Mouse (Mus musculus): Measurements from ENCODE around the gene Fhod1. TPM values are rescaled to one million over a fixed set of nuclear protein-coding genes. Genes with fewer than 3 reads are reported as not detected.

Fhod1 gene
- total and polyA plus RNA-seq, 2 experiments: 1.7 to 7.8 TPM

DNA sequence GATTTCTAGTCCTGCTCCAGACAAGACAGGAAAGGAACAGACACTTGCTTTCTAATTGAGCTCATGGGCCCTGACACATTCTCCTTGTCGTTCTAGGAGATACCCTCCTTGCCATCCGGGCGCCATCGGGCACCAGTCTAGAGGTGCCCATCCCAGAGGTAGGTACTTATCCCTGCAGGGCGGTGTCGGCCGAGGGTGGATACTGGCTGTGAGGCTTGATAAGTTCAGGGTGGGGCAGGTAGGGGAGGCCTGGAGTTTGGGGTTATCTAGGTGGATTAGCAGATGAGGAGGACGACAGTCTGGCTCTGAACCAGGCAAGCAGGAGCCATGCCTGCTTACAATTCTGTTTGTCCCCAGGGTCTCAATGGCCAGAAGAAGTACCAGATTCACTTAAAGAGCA lies 47.8 kb downstream of the Fhod1 start:
- 93% methylated on average over 8 of the region's 8 CpGs for WGBS
- H3K36me3 ChIP-seq (ENCODE audit: control insufficient read depth, insufficient read depth, low read length): peaks cover 19% of the 10 kb centered on the region
- H3K27me3 ChIP-seq (ENCODE audit: control insufficient read depth, insufficient read depth, low read length): no peaks in the 10 kb centered on the region
- H3K9ac ChIP-seq (ENCODE audit: low read depth, low read length): no peak overlapping the region
- H3K4me1 ChIP-seq (ENCODE audit: control insufficient read depth, insufficient read depth, low read length): peaks cover 10% of the 10 kb centered on the region
- no peak for TF ChIP-seq CTCF (IDR thresholded peaks at IDR 0.05; ENCODE audit: low read depth, low read length)
- TF ChIP-seq POLR2A (IDR thresholded peaks at IDR 0.05; ENCODE audit: extremely low read depth, insufficient read depth, low read length): no peak
- no peak overlapping the region for H3K27ac ChIP-seq (replicated peaks; ENCODE audit: insufficient read depth, low read depth, low read length)
- no peak overlapping the region for H3K4me3 ChIP-seq (ENCODE audit: insufficient read depth, low read depth, low read length)
- peaks cover 11% of the 10 kb centered on the region for H3K79me2 ChIP-seq (ENCODE audit: control insufficient read depth, insufficient read depth, low read length)
- DNase-seq (ENCODE audit: extremely low read depth, low read depth, low spot score): no peak

DNA sequence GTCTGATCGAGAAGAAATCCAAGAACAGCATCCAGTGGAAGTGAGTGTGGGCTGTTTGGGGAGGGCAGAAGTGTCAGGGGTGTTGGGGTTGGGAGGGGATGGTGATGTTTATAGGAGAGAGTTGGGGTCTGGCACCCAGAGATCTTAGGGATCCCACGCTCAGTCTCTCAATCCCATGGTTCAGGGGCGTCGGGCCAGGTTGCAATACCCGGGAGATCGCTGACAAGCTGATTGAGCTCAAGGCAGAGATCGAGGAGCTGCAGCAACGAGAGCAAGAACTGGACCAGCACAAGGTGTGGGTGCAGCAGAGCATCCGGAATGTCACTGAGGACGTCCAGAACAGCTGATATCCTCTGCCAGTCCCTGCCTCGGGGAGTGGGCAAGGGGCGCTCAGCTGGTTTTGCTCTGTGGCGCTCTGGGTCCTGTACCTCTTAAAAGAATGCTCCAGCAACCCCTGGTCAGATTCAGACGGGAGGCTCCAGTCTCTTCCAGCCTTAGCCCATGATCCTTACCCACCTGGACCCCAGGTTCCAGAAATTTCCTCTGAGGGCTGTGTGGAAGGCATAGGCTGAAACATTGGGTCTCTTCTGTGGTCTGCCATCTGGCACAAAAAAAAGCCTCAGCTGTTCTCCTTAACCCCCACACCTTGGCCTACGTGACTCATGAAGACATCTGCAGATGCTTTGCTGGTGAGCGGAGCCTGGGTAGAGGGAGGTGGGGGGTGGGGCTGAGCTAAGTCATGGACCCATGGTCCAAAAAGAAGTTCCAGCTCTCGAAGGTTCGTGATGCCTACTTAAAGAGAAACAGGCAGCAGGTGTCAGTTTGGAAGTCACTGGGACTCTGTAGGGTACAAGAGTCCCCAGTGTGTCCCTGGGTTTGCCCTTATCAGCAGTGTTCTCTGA lies 49.2 kb downstream of the Fhod1 start:
- peak overlapping the region; percentile 95 for H3K4me3 ChIP-seq (ENCODE audit: insufficient read depth, low read depth, low read length)
- peaks cover 11% of the 10 kb centered on the region for H3K79me2 ChIP-seq (ENCODE audit: control insufficient read depth, insufficient read depth, low read length)
- H3K27me3 ChIP-seq (ENCODE audit: control insufficient read depth, insufficient read depth, low read length): no peaks in the 10 kb centered on the region
- H3K9ac ChIP-seq (ENCODE audit: low read depth, low read length): peak overlapping the region; percentile 91
- no peak overlapping the region for H3K27ac ChIP-seq (replicated peaks; ENCODE audit: insufficient read depth, low read depth, low read length)
- peaks cover 10% of the 10 kb centered on the region for H3K4me1 ChIP-seq (ENCODE audit: control insufficient read depth, insufficient read depth, low read length)
- H3K36me3 ChIP-seq (ENCODE audit: control insufficient read depth, insufficient read depth, low read length): peaks cover 14% of the 10 kb centered on the region
- WGBS: 40% methylated on average over 18 of the region's 18 CpGs
- no peak for DNase-seq (ENCODE audit: extremely low read depth, low read depth, low spot score)
- TF ChIP-seq CTCF (IDR thresholded peaks at IDR 0.05; ENCODE audit: low read depth, low read length) (no peak), POLR2A (IDR thresholded peaks at IDR 0.05; ENCODE audit: extremely low read depth, insufficient read depth, low read length) (no peak)

DNA sequence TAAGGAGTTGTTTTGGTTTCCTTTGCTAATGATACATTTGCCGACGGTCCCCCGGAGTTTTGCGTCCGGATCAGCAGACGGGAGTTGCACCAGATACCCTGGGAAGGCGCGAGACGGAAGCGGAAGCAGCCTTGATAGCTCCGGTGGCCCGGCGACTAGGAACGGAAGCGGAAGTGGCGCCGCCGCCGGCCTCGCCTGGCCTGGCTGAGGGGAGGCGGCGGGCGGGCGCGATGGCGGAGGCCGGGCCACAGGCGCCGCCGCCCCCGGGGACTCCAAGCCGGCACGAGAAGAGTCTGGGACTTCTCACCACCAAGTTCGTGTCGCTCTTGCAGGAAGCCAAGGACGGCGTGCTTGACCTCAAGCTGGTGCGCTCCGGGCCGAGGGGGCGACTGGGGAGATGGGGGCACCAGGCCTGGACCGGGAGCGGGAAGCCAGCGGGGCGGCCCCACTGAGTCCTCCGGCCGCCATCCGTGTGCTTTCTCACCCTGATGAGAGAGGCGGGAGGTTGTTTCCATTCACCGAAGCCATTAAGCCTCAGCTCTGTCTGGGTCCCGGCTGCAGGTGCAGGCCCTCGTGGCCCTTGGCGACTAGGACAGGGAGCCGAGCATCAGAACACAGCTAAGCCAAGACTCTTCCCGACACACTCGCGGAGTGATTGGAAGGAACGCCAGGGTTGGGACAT lies 50.1 kb downstream of the Fhod1 start, which contains the start of gene E2f4:
Gene E2f4 (plus strand): TSS at position 153 of the 682 bp plus-strand sequence.
- Histone ChIP-seq H3K9ac (ENCODE audit: low read depth, low read length) (peak within 1 kb of the TSS; percentile 91), H3K27me3 (ENCODE audit: control insufficient read depth, insufficient read depth, low read length) (no peaks in the 10 kb centered on the region), H3K79me2 (ENCODE audit: control insufficient read depth, insufficient read depth, low read length) (peaks cover 11% of the 10 kb centered on the region), H3K4me3 (ENCODE audit: insufficient read depth, low read depth, low read length) (peak within 1 kb of the TSS; percentile 95), H3K4me1 (ENCODE audit: control insufficient read depth, insufficient read depth, low read length) (peaks cover 10% of the 10 kb centered on the region), H3K27ac (replicated peaks; ENCODE audit: insufficient read depth, low read depth, low read length) (peak within 1 kb of the TSS; percentile 44), H3K36me3 (ENCODE audit: control insufficient read depth, insufficient read depth, low read length) (peaks cover 10% of the 10 kb centered on the region)
- WGBS: under 1% methylated on average over 58 of the region's 58 CpGs
- TF ChIP-seq CTCF (IDR thresholded peaks at IDR 0.05; ENCODE audit: low read depth, low read length): no peak
- 0 out of 2 replicates have a peak, but pooled peaks have one; percentile 52 for TF ChIP-seq POLR2A (IDR thresholded peaks at IDR 0.05; ENCODE audit: extremely low read depth, insufficient read depth, low read length)
- DNase-seq (ENCODE audit: extremely low read depth, low read depth, low spot score): peak; percentile 84

DNA sequence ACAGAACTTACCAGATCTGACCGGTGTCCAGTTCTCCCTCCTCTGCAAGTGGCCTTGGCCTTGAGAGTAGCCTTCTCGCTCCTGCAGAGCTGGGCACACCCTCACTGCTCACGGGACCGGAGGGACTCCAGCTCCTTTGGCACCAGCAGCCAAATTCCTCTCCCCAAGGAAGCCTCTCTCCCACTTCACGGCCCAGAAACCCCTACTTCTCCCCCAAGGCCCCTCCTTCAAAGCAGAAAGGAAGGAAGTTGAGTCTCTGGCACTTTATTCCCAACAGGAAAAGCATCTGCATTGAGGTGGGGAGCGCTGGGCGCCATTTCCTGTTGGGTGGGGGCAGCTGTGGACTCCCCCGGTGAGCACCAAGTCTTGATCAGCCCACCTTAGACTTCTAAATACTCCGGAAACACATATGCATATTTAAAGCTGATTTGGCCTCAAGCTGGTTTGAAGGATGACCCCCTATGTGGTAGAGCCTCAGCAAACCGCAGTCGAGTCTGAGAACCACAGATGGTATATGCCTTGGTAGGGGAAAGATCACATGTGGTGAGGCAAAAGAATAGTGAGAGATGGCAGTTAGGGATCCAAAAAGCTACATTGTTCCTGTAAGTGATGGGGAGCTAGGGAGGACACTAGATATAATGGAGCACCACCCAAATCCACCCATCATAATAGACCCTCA lies 51.7 kb downstream of the Fhod1 start, which contains the start of gene Exoc3l:
Gene Exoc3l (minus strand): TSS at position 207 of the 679 bp plus-strand sequence.
- Histone ChIP-seq H3K79me2 (ENCODE audit: control insufficient read depth, insufficient read depth, low read length) (peaks cover 11% of the 10 kb centered on the region), H3K9ac (ENCODE audit: low read depth, low read length) (peak within 1 kb of the TSS; percentile 69), H3K4me3 (ENCODE audit: insufficient read depth, low read depth, low read length) (peak within 1 kb of the TSS; percentile 42), H3K27ac (replicated peaks; ENCODE audit: insufficient read depth, low read depth, low read length) (peak within 1 kb of the TSS; percentile 66), H3K36me3 (ENCODE audit: control insufficient read depth, insufficient read depth, low read length) (peaks cover 5% of the 10 kb centered on the region; the same call in 1 of the 2 replicates), H3K4me1 (ENCODE audit: control insufficient read depth, insufficient read depth, low read length) (peaks cover 10% of the 10 kb centered on the region), H3K27me3 (ENCODE audit: control insufficient read depth, insufficient read depth, low read length) (no peaks in the 10 kb centered on the region)
- WGBS: 69% methylated on average over 11 of the region's 11 CpGs
- TF ChIP-seq POLR2A (IDR thresholded peaks at IDR 0.05; ENCODE audit: extremely low read depth, insufficient read depth, low read length) (0 out of 2 replicates have a peak, but pooled peaks have one; percentile 11), CTCF (IDR thresholded peaks at IDR 0.05; ENCODE audit: low read depth, low read length) (no peak)
- DNase-seq (ENCODE audit: extremely low read depth, low read depth, low spot score): no peak

DNA sequence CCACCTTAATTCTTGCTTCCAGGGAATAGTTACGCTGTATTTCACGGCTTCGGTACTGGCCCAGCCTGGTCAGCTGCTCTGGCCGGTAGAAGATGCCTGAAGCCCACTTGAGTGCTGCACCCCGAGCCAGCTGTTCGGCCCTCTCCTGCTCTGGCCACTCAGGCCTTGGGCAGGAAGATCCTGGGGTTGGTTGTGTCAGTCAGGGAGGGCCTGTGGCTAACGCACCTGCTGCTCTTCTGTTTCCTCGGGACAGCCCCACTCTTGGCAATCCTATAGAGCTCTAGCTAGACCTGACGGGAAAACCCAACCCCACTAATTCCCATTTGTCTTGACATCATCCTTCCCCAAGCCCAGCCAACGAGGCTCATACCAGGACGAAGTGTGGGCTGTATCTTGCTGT lies 52.5 kb downstream of the Fhod1 start:
- H3K27ac ChIP-seq (replicated peaks; ENCODE audit: insufficient read depth, low read depth, low read length): peak overlapping the region; percentile 66
- 72% methylated on average over 11 of the region's 11 CpGs for WGBS
- DNase-seq (ENCODE audit: extremely low read depth, low read depth, low spot score): no peak

More for the DNA sequence above, 52.5 kb downstream of the Fhod1 start:
- TF ChIP-seq CTCF (IDR thresholded peaks at IDR 0.05; ENCODE audit: low read depth, low read length) (no peak), POLR2A (IDR thresholded peaks at IDR 0.05; ENCODE audit: extremely low read depth, insufficient read depth, low read length) (no peak)
- Histone ChIP-seq H3K9ac (ENCODE audit: low read depth, low read length) (peak overlapping the region; percentile 69), H3K4me1 (ENCODE audit: control insufficient read depth, insufficient read depth, low read length) (peaks cover 12% of the 10 kb centered on the region), H3K79me2 (ENCODE audit: control insufficient read depth, insufficient read depth, low read length) (peaks cover 11% of the 10 kb centered on the region), H3K4me3 (ENCODE audit: insufficient read depth, low read depth, low read length) (peak overlapping the region; percentile 42), H3K27me3 (ENCODE audit: control insufficient read depth, insufficient read depth, low read length) (no peaks in the 10 kb centered on the region), H3K36me3 (ENCODE audit: control insufficient read depth, insufficient read depth, low read length) (peaks cover 2% of the 10 kb centered on the region; the same call in 1 of the 2 replicates)

Measured in liver, adult 2 months (tissue).